Mouse (Mus musculus) adipocyte (in vitro differentiated cells): ENCODE data around the gene Ninj1.

Experiments
- DNase-seq: peaks from one replicate; pipeline ENCODE4 v3.0.0-alpha.2; 2016; ENCODE audit warnings: low spot score

Ninj1 gene

GRCm38 (mm10) chr13:49187288-49188218 is at the start of gene Ninj1:
TSS of gene Ninj1 (plus strand) at chr13:49187485.
- DNase-seq, result peak; percentile 83

GRCm38 (mm10) chr13:49140567-49140966 is 46.7 kb upstream of the Ninj1 start:
- DNase-seq, result no peak

- no peak for DNase-seq
Measured at GRCm38 (mm10) chr13:49142396-49142795, 44.9 kb upstream of the Ninj1 start.

GRCm38 (mm10) chr13:49143323-49143722 is 44.0 kb upstream of the Ninj1 start:
- no peak for DNase-seq

- DNase-seq, result no peak
Measured at GRCm38 (mm10) chr13:49144451-49144850, 42.8 kb upstream of the Ninj1 start.

- no peak for DNase-seq
Measured at GRCm38 (mm10) chr13:49145396-49145795, 41.9 kb upstream of the Ninj1 start.

- DNase-seq, result no peak
Measured at GRCm38 (mm10) chr13:49146040-49146697, 41.1 kb upstream of the Ninj1 start.

- no peak for DNase-seq
Measured at GRCm38 (mm10) chr13:49146698-49147006, 40.6 kb upstream of the Ninj1 start.

GRCm38 (mm10) chr13:49147007-49147857 is 40.1 kb upstream of the Ninj1 start:
- DNase-seq, result no peak

GRCm38 (mm10) chr13:49147858-49148226 is 39.4 kb upstream of the Ninj1 start, which contains the start of gene Wnk2:
TSS of gene Wnk2 (minus strand) at chr13:49148014.
- no peak for DNase-seq

GRCm38 (mm10) chr13:49148687-49149086 is 38.6 kb upstream of the Ninj1 start:
- no peak for DNase-seq

GRCm38 (mm10) chr13:49154028-49154427 is 33.3 kb upstream of the Ninj1 start:
- no peak for DNase-seq

GRCm38 (mm10) chr13:49154621-49155020 is 32.7 kb upstream of the Ninj1 start:
- no peak for DNase-seq

- no peak for DNase-seq
Measured at GRCm38 (mm10) chr13:49156645-49157044, 30.6 kb upstream of the Ninj1 start.

- no peak for DNase-seq
Measured at GRCm38 (mm10) chr13:49158040-49158713, 29.1 kb upstream of the Ninj1 start.

- DNase-seq, result no peak
Measured at GRCm38 (mm10) chr13:49161236-49161635, 26.0 kb upstream of the Ninj1 start.

- no peak for DNase-seq
Measured at GRCm38 (mm10) chr13:49162722-49163121, 24.6 kb upstream of the Ninj1 start.

- no peak for DNase-seq
Measured at GRCm38 (mm10) chr13:49163645-49164044, 23.6 kb upstream of the Ninj1 start.

GRCm38 (mm10) chr13:49167081-49167480 is 20.2 kb upstream of the Ninj1 start:
- no peak for DNase-seq

- peak; percentile 62 for DNase-seq
Measured at GRCm38 (mm10) chr13:49169448-49170207, 17.7 kb upstream of the Ninj1 start.

GRCm38 (mm10) chr13:49170623-49171022 is 16.7 kb upstream of the Ninj1 start:
- no peak for DNase-seq
